Mouse (Mus musculus): ENCODE measurements at regions not wholly inside any gene's neighbourhood (a gene's known extent, or its start where the extent isn't known, plus 50 kb on each side); places are given as distances from the start of the nearest gene placed in this dataset.

GRCm38 (mm10) chr13:99124894-99125570 lies 59.6 kb upstream of the Zfp366 start:
- TF ChIP-seq POLR2A (IDR thresholded peaks at IDR 0.05; ENCODE audit: insufficient read depth, low read length) (no peak), CTCF (IDR thresholded peaks at IDR 0.05; ENCODE audit: low read depth, low read length) (no peak), EP300 (IDR thresholded peaks at IDR 0.05; ENCODE audit: insufficient read depth, low read depth, low read length) (no peak)
